Mouse (Mus musculus): ENCODE data around the gene Ctrb1. TPM values are rescaled to one million over a fixed set of nuclear protein-coding genes. Genes with fewer than 3 reads are reported as not detected.

Ctrb1 gene
- polyA plus RNA-seq, 1 experiment, result 11.8 TPM

GRCm38 (mm10) chr8:111729233-111730170 is 38.7 kb upstream of the Ctrb1 start:
- no peak overlapping the region for H3K4me3 ChIP-seq (ENCODE audit: control insufficient read depth, insufficient read depth, low read length)
- TF ChIP-seq POLR2A (IDR thresholded peaks at IDR 0.05; ENCODE audit: control insufficient read depth, extremely low read depth, insufficient read depth, low read length, poor library complexity) (no peak), CTCF (IDR thresholded peaks at IDR 0.05; ENCODE audit: borderline replicate concordance, control insufficient read depth, extremely low read depth, insufficient read depth, low read length, poor library complexity) (no peak)
- WGBS, result 86% methylated on average over 7 of the region's 7 CpGs
- H3K4me1 ChIP-seq (replicated peaks; ENCODE audit: control insufficient read depth, insufficient read depth, low read length), result peaks cover 10% of the 10 kb centered on the region
- DNase-seq, result no peak
- no peak overlapping the region for H3K27ac ChIP-seq (ENCODE audit: control insufficient read depth, insufficient read depth, low read length)
- no peaks in the 10 kb centered on the region for H3K36me3 ChIP-seq (ENCODE audit: control insufficient read depth, insufficient read depth, low read length)
- peaks cover 15% of the 10 kb centered on the region; the same call in 1 of the 2 replicates for H3K27me3 ChIP-seq (ENCODE audit: control insufficient read depth, insufficient read depth, low read length)

- 87% methylated on average over 5 of the region's 5 CpGs for WGBS
- H3K27ac ChIP-seq (ENCODE audit: control insufficient read depth, insufficient read depth, low read length), result no peak overlapping the region
- H3K36me3 ChIP-seq (ENCODE audit: control insufficient read depth, insufficient read depth, low read length), result no peaks in the 10 kb centered on the region
- DNase-seq, result no peak
- H3K27me3 ChIP-seq (ENCODE audit: control insufficient read depth, insufficient read depth, low read length), result peaks cover 15% of the 10 kb centered on the region; the same call in 1 of the 2 replicates
- H3K4me3 ChIP-seq (ENCODE audit: control insufficient read depth, insufficient read depth, low read length), result no peak overlapping the region
- H3K4me1 ChIP-seq (replicated peaks; ENCODE audit: control insufficient read depth, insufficient read depth, low read length), result peaks cover 10% of the 10 kb centered on the region
- TF ChIP-seq CTCF (IDR thresholded peaks at IDR 0.05; ENCODE audit: borderline replicate concordance, control insufficient read depth, extremely low read depth, insufficient read depth, low read length, poor library complexity), result no peak
- TF ChIP-seq POLR2A (IDR thresholded peaks at IDR 0.05; ENCODE audit: control insufficient read depth, extremely low read depth, insufficient read depth, low read length, poor library complexity), result no peak
Measured at GRCm38 (mm10) chr8:111728481-111728880, 37.7 kb upstream of the Ctrb1 start.

GRCm38 (mm10) chr8:111727553-111727952 is 36.7 kb upstream of the Ctrb1 start:
- H3K4me1 ChIP-seq (replicated peaks; ENCODE audit: control insufficient read depth, insufficient read depth, low read length), result peaks cover 10% of the 10 kb centered on the region
- WGBS, result 93% methylated on average over 4 of the region's 4 CpGs
- TF ChIP-seq CTCF (IDR thresholded peaks at IDR 0.05; ENCODE audit: borderline replicate concordance, control insufficient read depth, extremely low read depth, insufficient read depth, low read length, poor library complexity) (no peak), POLR2A (IDR thresholded peaks at IDR 0.05; ENCODE audit: control insufficient read depth, extremely low read depth, insufficient read depth, low read length, poor library complexity) (no peak)

GRCm38 (mm10) chr8:111726102-111726900 is 35.5 kb upstream of the Ctrb1 start:
- TF ChIP-seq POLR2A (IDR thresholded peaks at IDR 0.05; ENCODE audit: control insufficient read depth, extremely low read depth, insufficient read depth, low read length, poor library complexity), result no peak
- TF ChIP-seq CTCF (IDR thresholded peaks at IDR 0.05; ENCODE audit: borderline replicate concordance, control insufficient read depth, extremely low read depth, insufficient read depth, low read length, poor library complexity), result no peak
- no peak for DNase-seq
- Histone ChIP-seq H3K36me3 (ENCODE audit: control insufficient read depth, insufficient read depth, low read length) (no peaks in the 10 kb centered on the region), H3K4me3 (ENCODE audit: control insufficient read depth, insufficient read depth, low read length) (no peak overlapping the region), H3K4me1 (replicated peaks; ENCODE audit: control insufficient read depth, insufficient read depth, low read length) (peaks cover 3% of the 10 kb centered on the region; the same call in 1 of the 2 replicates), H3K27me3 (ENCODE audit: control insufficient read depth, insufficient read depth, low read length) (peaks cover 3% of the 10 kb centered on the region; the same call in 1 of the 2 replicates), H3K27ac (ENCODE audit: control insufficient read depth, insufficient read depth, low read length) (no peak overlapping the region)
- WGBS, result 61% methylated on average over 7 of the region's 7 CpGs

More at GRCm38 (mm10) chr8:111727553-111727952, 36.7 kb upstream of the Ctrb1 start:
- Histone ChIP-seq H3K4me3 (ENCODE audit: control insufficient read depth, insufficient read depth, low read length) (no peak overlapping the region), H3K27ac (ENCODE audit: control insufficient read depth, insufficient read depth, low read length) (no peak overlapping the region), H3K27me3 (ENCODE audit: control insufficient read depth, insufficient read depth, low read length) (peaks cover 11% of the 10 kb centered on the region; the same call in 1 of the 2 replicates), H3K36me3 (ENCODE audit: control insufficient read depth, insufficient read depth, low read length) (no peaks in the 10 kb centered on the region)
- DNase-seq, result no peak

- no peak overlapping the region for H3K4me3 ChIP-seq (ENCODE audit: control insufficient read depth, insufficient read depth, low read length)
- 85% methylated on average over 6 of the region's 6 CpGs for WGBS
- no peaks in the 10 kb centered on the region for H3K36me3 ChIP-seq (ENCODE audit: control insufficient read depth, insufficient read depth, low read length)
- H3K27me3 ChIP-seq (ENCODE audit: control insufficient read depth, insufficient read depth, low read length), result no peaks in the 10 kb centered on the region; the same call in 1 of the 2 replicates
- TF ChIP-seq POLR2A (IDR thresholded peaks at IDR 0.05; ENCODE audit: control insufficient read depth, extremely low read depth, insufficient read depth, low read length, poor library complexity) (no peak), CTCF (IDR thresholded peaks at IDR 0.05; ENCODE audit: borderline replicate concordance, control insufficient read depth, extremely low read depth, insufficient read depth, low read length, poor library complexity) (no peak)
- no peak for DNase-seq
- H3K4me1 ChIP-seq (replicated peaks; ENCODE audit: control insufficient read depth, insufficient read depth, low read length), result no peaks in the 10 kb centered on the region
- H3K27ac ChIP-seq (ENCODE audit: control insufficient read depth, insufficient read depth, low read length), result no peak overlapping the region
Measured at GRCm38 (mm10) chr8:111725341-111725740, 34.5 kb upstream of the Ctrb1 start.

- H3K36me3 ChIP-seq (ENCODE audit: control insufficient read depth, insufficient read depth, low read length), result no peaks in the 10 kb centered on the region
- WGBS, result 46% methylated on average over 4 of the region's 4 CpGs
- no peak for DNase-seq
- H3K4me3 ChIP-seq (ENCODE audit: control insufficient read depth, insufficient read depth, low read length), result no peak overlapping the region
- H3K27me3 ChIP-seq (ENCODE audit: control insufficient read depth, insufficient read depth, low read length), result no peaks in the 10 kb centered on the region
- H3K4me1 ChIP-seq (replicated peaks; ENCODE audit: control insufficient read depth, insufficient read depth, low read length), result no peaks in the 10 kb centered on the region; the same call in 1 of the 2 replicates
- TF ChIP-seq CTCF (IDR thresholded peaks at IDR 0.05; ENCODE audit: borderline replicate concordance, control insufficient read depth, extremely low read depth, insufficient read depth, low read length, poor library complexity) (no peak), POLR2A (IDR thresholded peaks at IDR 0.05; ENCODE audit: control insufficient read depth, extremely low read depth, insufficient read depth, low read length, poor library complexity) (no peak)
- H3K27ac ChIP-seq (ENCODE audit: control insufficient read depth, insufficient read depth, low read length), result no peak overlapping the region
Measured at GRCm38 (mm10) chr8:111720115-111720544, 29.3 kb upstream of the Ctrb1 start.
